Mouse (Mus musculus) myocyte (in vitro differentiated cells): ENCODE data around the gene Immp1l. TPM values are rescaled to one million over a fixed set of nuclear protein-coding genes. Genes with fewer than 3 reads are reported as not detected.

Experiments
- H3K27me3 ChIP-seq: one replicate; pipeline ENCODE4 v1.6.1; 2011; ENCODE audit not compliant: control insufficient read depth, insufficient read depth, insufficient read length
- H3K36me3 ChIP-seq: one replicate; pipeline ENCODE4 v1.6.1; 2011; ENCODE audit not compliant: control insufficient read depth, insufficient read depth
- H3K4me2 ChIP-seq: one replicate; pipeline ENCODE4 v1.6.1; 2011; ENCODE audit warnings: low read depth, control low read depth
- H3K4me3 ChIP-seq: one replicate; pipeline ENCODE4 v1.5.1; 2011; ENCODE audit warnings: mild to moderate bottlenecking, control low read depth, moderate library complexity
- H3K79me2 ChIP-seq: one replicate; pipeline ENCODE4 v1.6.1; 2011; ENCODE audit not compliant: control insufficient read depth, insufficient read depth
- H3ac ChIP-seq: one replicate; pipeline ENCODE4 v1.6.1; 2011; ENCODE audit not compliant: control insufficient read depth, insufficient read length
- CEBPB ChIP-seq: IDR thresholded peaks from 2 replicates; pipeline ENCODE4 v1.6.1; 2011; ENCODE audit warnings: mild to moderate bottlenecking, moderate library complexity; ENCODE audit not compliant: poor library complexity, insufficient read depth, severe bottlenecking
- E2F4 ChIP-seq: IDR thresholded peaks from one replicate; pipeline ENCODE4 v1.6.1; 2011; ENCODE audit warnings: mild to moderate bottlenecking, control low read depth, moderate library complexity; ENCODE audit not compliant: insufficient read depth
- MAX ChIP-seq: IDR thresholded peaks from one replicate; pipeline ENCODE4 v1.6.1; 2011; ENCODE audit warnings: low read depth, mild to moderate bottlenecking, control low read depth
- MYOD1 ChIP-seq, 3 experiments: IDR thresholded peaks; one replicate each; pipeline ENCODE4 v1.6.1; 2011; ENCODE audit warnings: control low read depth in 2 of 3, low read depth in 2 of 3, mild to moderate bottlenecking in 2 of 3, moderate library complexity in 1 of 3; ENCODE audit not compliant: insufficient read length in 2 of 3, control insufficient read depth in 1 of 3
- MYOG ChIP-seq, 3 experiments: IDR thresholded peaks; one replicate each; pipeline ENCODE4 v1.6.1; 2011; ENCODE audit warnings: control low read depth in 2 of 3, low read depth in 2 of 3, mild to moderate bottlenecking in 2 of 3; ENCODE audit not compliant: insufficient read length in 2 of 3, control insufficient read depth in 1 of 3, insufficient read depth in 1 of 3
- POLR2A ChIP-seq: IDR thresholded peaks from one replicate; pipeline ENCODE4 v1.6.1; 2011; ENCODE audit warnings: low read depth, mild to moderate bottlenecking, control low read depth, moderate library complexity; ENCODE audit not compliant: insufficient read length
- POLR2AphosphoS2 ChIP-seq: IDR thresholded peaks from one replicate; pipeline ENCODE4 v1.6.1; 2011; ENCODE audit warnings: low read depth, control low read depth; ENCODE audit not compliant: insufficient read length
- REST ChIP-seq: IDR thresholded peaks from one replicate; pipeline ENCODE4 v1.6.1; 2011; ENCODE audit warnings: mild to moderate bottlenecking, control low read depth, moderate library complexity; ENCODE audit not compliant: insufficient read depth, insufficient read length
- SRF ChIP-seq: IDR thresholded peaks from one replicate; pipeline ENCODE4 v1.6.1; 2011; ENCODE audit warnings: low read depth; ENCODE audit not compliant: control insufficient read depth, insufficient read length
- TCF12 ChIP-seq: IDR thresholded peaks from one replicate; pipeline ENCODE4 v1.6.1; 2011; ENCODE audit warnings: mild to moderate bottlenecking, control low read depth; ENCODE audit not compliant: poor library complexity, insufficient read depth, severe bottlenecking
- TCF3 ChIP-seq: IDR thresholded peaks from one replicate; pipeline ENCODE4 v1.6.1; 2011; ENCODE audit warnings: low read depth, control low read depth; ENCODE audit not compliant: insufficient read length
- USF1 ChIP-seq: IDR thresholded peaks from one replicate; pipeline ENCODE4 v1.6.1; 2011; ENCODE audit warnings: low read depth, mild to moderate bottlenecking, control low read depth, moderate library complexity
- polyA plus RNA-seq: library from polyadenylated mRNA; unstranded; fragments of >200 nt; fragmentation: generic; extraction: Trizol; gene quantifications from one replicate; pipeline ENCODE4 v1.2.1, GENCODE M21; 2012; ENCODE audit warnings: missing spikeins

Immp1l gene
- polyA plus RNA-seq, 1 experiment = 24.0 TPM

DNA sequence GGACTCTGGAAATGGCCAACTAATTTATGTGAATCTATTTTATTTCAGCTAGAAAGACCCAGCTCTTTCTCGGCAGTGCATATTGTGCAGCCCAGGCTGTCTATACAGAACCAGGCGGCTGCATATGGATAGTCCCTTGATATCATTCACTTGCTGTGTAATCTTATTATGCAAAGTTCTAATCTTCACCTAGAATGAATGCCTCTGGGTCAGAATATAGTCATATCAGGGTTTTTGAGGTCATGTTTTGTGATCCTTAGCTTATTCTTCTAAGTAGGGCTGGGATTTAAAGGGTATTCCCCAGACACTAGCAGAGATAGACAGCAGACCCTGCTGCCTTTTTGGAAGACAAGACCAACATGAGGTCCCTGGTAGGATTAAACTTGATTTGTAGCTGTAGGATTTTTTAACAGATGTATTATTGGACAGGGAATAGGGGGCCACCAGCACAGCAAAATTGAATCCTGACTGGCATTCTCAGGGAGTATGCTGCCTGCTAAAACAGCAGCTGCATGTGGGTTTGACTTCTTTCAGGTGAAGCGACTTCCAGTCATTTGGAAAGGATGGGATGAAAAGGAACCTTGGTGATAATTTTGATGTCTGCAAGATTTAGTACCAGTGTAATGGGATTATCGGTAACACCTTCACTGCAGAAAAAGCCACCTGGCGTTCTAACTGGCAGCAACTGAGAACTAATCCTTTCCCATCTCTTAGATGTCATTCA is 13.3 kb downstream of the Immp1l start:
- H3K79me2 ChIP-seq = no peaks in the 10 kb centered on the region
- no peak for TF ChIP-seq MYOD1 (IDR thresholded peaks at IDR 0.05; ENCODE audit: control insufficient read depth in 1 of 3, insufficient read length in 2 of 3, low read depth in 2 of 3)
- TF ChIP-seq CEBPB = no peak
- H3K27me3 ChIP-seq = no peaks in the 10 kb centered on the region
- H3K4me2 ChIP-seq = no peak overlapping the region
- H3K4me3 ChIP-seq = no peak overlapping the region
- H3K36me3 ChIP-seq = no peaks in the 10 kb centered on the region
- H3ac ChIP-seq = no peak overlapping the region

DNA sequence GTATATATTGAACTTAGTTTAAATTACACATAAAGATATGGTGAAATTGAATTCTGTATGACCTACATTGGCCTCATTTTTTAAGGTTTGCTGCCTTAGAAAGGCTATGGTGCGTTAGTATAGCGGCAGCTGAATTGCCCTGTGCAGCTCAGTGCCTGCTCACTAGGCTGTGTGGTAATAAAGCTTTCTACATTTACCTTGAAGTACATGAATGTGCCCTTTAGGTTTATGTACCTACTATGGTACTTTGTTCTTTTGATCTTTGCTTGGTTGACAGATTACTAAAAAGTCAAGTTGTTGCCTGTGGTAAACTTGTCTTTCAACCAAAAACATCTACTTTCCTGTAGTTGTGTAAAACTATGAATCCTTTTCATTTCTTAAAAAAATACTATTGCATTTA is 45.7 kb downstream of the Immp1l start:
- no peak overlapping the region for H3K4me2 ChIP-seq
- no peaks in the 10 kb centered on the region for H3K27me3 ChIP-seq
- TF ChIP-seq MYOD1 (IDR thresholded peaks at IDR 0.05; ENCODE audit: control insufficient read depth in 1 of 3, insufficient read length in 2 of 3, low read depth in 2 of 3) = no peak
- TF ChIP-seq USF1 = no peak
- TF ChIP-seq TCF12 = no peak
- no peaks in the 10 kb centered on the region for H3K79me2 ChIP-seq
- no peak overlapping the region for H3ac ChIP-seq
- no peaks in the 10 kb centered on the region for H3K36me3 ChIP-seq
- no peak overlapping the region for H3K4me3 ChIP-seq

DNA sequence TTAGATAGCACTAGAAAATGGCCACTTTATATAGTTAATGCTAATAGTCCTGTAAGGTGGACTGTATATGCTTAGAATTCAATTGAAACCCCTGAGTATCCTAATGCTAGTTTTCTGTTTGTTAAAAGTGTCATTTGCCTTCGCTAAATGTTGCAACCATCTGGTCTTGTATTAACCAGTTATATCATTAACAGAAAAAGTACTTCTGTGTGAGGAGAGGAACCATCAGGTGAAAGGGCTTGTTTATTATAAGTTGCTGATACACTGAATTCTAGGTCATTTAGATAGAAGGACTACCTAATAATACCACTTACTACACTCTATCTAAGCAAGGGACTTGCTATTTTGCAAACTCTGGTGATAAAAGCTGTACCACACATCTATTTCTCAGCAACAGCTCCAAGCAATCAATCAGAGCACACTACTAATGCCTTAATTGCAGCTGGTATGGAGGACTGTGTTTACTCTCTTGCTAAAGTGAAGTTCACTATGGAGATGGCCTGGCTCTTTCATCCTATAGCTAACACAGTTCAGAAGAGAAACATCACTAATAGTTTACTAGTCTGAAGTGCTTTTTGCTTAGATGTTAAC is 47.0 kb downstream of the Immp1l start:
- H3K4me3 ChIP-seq = no peak overlapping the region

DNA sequence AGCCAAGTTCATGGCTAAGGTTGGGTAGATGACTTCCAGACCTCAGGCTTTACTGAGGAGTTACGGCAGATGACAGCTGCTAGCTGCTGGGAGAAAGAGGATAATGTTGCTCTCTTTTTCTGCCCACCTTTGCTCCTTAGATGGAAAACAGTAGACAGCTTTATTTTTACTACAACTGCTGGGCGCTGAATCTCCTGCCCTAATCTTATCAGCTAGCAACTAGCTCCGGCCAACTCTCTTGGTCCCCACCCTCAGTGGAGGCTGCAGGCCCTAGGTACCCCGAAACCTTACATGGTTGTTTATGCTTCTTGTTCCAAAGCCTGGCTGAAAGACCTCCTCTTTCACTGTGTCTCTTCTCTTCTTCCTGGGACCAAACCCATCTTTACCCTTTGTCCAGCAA is 49.4 kb downstream of the Immp1l start:
- Histone ChIP-seq H3K27me3 (no peaks in the 10 kb centered on the region), H3K79me2 (no peaks in the 10 kb centered on the region), H3K4me2 (no peak overlapping the region), H3K4me3 (no peak overlapping the region), H3K36me3 (peaks cover 3% of the 10 kb centered on the region), H3ac (no peak overlapping the region)
- TF ChIP-seq SRF (no peak), REST (no peak), TCF12 (no peak), MAX (no peak)

More for the DNA sequence above, 47.0 kb downstream of the Immp1l start:
- Histone ChIP-seq H3ac (no peak overlapping the region), H3K79me2 (no peaks in the 10 kb centered on the region), H3K27me3 (no peaks in the 10 kb centered on the region), H3K36me3 (no peaks in the 10 kb centered on the region), H3K4me2 (no peak overlapping the region)
- TF ChIP-seq MAX (no peak), POLR2A (no peak), SRF (no peak), REST (no peak), E2F4 (no peak), TCF3 (no peak), POLR2AphosphoS2 (no peak), CEBPB (no peak), TCF12 (no peak), USF1 (no peak), MYOG (IDR thresholded peaks at IDR 0.05; ENCODE audit: control insufficient read depth in 1 of 3, insufficient read depth in 1 of 3, insufficient read length in 2 of 3, low read depth in 2 of 3) (no peak), MYOD1 (IDR thresholded peaks at IDR 0.05; ENCODE audit: control insufficient read depth in 1 of 3, insufficient read length in 2 of 3, low read depth in 2 of 3) (no peak)

DNA sequence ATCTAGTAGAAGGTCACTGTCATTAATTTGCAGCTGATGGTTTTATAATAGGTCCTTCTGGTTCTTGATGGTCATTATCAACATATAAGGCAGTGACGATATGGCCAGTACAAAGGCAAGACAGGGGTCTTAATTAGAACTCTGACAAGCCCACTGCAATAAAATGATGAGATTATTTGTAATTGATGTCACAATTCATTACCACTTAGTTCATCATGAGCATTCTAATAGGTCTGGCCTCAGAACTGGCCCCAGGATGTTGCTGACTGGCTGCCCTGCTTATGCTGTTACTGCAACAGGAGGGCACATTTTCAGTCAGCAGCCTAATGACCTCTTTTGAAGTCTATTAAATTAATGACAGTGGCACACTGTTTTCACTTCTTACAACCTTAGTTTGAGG is 59.0 kb downstream of the Immp1l start:
- H3K79me2 ChIP-seq = no peaks in the 10 kb centered on the region
- no peak overlapping the region for H3ac ChIP-seq
- no peak overlapping the region for H3K4me2 ChIP-seq
- H3K27me3 ChIP-seq = no peaks in the 10 kb centered on the region
- no peak overlapping the region for H3K4me3 ChIP-seq
- H3K36me3 ChIP-seq = peaks cover 26% of the 10 kb centered on the region
- TF ChIP-seq REST = no peak
- TF ChIP-seq SRF = no peak
- no peak for TF ChIP-seq MYOG (IDR thresholded peaks at IDR 0.05; ENCODE audit: control insufficient read depth in 1 of 3, insufficient read depth in 1 of 3, insufficient read length in 2 of 3, low read depth in 2 of 3)
- no peak for TF ChIP-seq MYOD1 (IDR thresholded peaks at IDR 0.05; ENCODE audit: control insufficient read depth in 1 of 3, insufficient read length in 2 of 3, low read depth in 2 of 3)
- TF ChIP-seq MAX = no peak
- no peak for TF ChIP-seq CEBPB
- TF ChIP-seq USF1 = no peak
- no peak for TF ChIP-seq E2F4
- no peak for TF ChIP-seq TCF12
- no peak for TF ChIP-seq POLR2A
- TF ChIP-seq POLR2AphosphoS2 = no peak
- TF ChIP-seq TCF3 = no peak
